Mouse (Mus musculus): ENCODE data around the gene Daam1.

DNA sequence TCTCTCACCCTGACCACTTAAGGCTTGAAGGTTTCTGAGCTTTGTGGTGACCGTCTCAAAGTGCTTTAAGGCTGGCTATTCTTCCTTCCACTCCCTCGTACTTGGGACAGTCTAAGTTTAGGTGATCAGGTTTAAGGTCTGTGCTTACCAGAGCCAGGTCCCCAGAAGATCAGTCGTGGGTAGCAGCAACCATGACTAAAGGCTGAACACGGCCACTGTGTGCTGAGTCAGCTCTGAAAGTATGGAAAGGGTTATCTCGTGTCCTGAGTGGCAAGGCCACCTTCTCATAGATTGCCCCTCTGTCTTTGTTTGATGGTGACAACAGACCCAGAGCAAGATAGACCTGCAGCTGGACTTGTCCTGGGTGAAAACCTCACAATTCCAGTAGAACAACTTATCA lies 141.2 kb downstream of the Daam1 start:
- TF ChIP-seq CTCF (IDR thresholded peaks at IDR 0.05; ENCODE audit: low read depth) (no peak), EP300 (IDR thresholded peaks at IDR 0.05; ENCODE audit: low read depth) (no peak)

Measured in liver, embryonic 14.5 days (tissue).